Mouse (Mus musculus): ENCODE measurements around the gene Rab5c. TPM values are rescaled to one million over a fixed set of nuclear protein-coding genes. Genes with fewer than 3 reads are reported as not detected.
A peak's percentile ranks its signal among the peaks of the same experiment; 100 is the strongest.

Rab5c gene
- polyA plus RNA-seq, 1 experiment from 2014 or later = 47.1 TPM

DNA sequence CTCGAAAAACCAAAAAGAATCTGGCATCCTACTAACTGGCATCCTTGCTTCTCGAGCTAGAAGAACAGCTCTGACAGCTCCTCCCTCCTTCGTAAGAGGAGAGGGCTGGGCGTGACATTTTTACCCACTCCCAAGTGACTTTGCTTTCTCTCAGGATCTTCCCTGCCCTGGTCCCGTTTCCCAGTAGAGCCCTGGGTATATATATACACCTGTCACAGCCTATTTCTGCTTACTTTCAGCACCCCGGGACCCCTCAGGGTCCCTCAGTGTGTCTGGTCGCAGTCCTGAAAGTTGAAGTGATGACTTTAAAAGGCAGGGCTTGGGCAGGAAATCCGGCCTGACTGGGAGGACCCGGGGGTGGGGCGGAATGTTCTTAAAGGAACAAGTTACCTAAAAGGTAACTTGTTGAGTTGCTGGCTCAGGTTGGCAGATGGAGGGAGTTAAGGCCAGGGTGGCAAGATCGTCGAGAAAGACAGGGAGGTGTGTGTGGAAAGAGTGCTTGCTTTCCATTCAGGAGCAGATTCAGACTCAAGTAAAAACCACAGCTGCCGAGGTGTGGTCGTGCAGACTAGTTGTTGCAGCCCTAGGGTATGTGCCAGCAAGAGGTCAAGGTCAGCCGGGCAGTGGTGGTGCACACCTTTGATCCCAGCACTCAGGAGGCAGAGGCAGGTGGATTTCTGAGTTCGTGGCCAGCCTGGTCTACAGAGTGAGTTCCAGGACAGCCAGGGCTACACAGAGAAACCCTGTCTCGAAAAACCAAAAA, 32.8 kb upstream of the Rab5c start, which contains the start of gene Ghdc:
Ghdc (minus strand) TSS at position 312 of the 763 bp plus-strand sequence.
- 18% methylated on average over 17 of the region's 17 CpGs for WGBS
- ATAC-seq (ENCODE audit: low FRiP score, low TSS enrichment) = peak; percentile 60; the same call in 1 of the 2 replicates
- Histone ChIP-seq H3K27me3 (ENCODE audit: insufficient read depth, low read length) (no peaks in the 10 kb centered on the region), H3K4me1 (ENCODE audit: insufficient read depth, low read length) (peaks cover 5% of the 10 kb centered on the region), H3K4me3 (ENCODE audit: low read length) (peak within 1 kb of the TSS; percentile 64), H3K36me3 (ENCODE audit: insufficient read depth, low read length) (no peaks in the 10 kb centered on the region), H3K9me3 (ENCODE audit: low read length) (no peaks in the 10 kb centered on the region), H3K4me2 (replicated peaks; ENCODE audit: low read depth, low read length) (peak within 1 kb of the TSS; percentile 57), H3K27ac (ENCODE audit: low read length) (no peak within 1 kb of the TSS), H3K9ac (replicated peaks; ENCODE audit: low read length) (peak within 1 kb of the TSS; percentile 74)

DNA sequence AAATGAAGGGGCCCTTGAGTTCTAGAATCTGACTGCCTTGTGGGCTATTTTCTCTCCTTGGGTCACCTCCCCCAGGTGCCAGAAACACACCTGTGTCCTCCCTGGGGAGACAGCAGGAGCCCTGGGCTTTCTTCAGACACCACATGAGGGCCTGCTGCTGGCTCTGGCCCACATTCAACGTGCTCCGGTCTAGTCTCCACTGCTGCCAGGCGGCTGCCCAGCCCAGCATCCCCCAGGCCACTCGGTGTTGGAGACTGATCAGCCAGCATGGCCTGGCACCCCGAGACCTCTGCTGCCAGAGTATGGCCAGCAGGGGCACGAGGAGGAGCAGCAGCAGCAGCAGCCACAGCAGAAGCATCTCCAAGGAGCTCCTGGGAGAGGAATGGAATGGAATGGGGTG, 32.0 kb upstream of the Rab5c start:
- Histone ChIP-seq H3K27me3 (ENCODE audit: insufficient read depth, low read length) (no peaks in the 10 kb centered on the region), H3K9ac (replicated peaks; ENCODE audit: low read length) (peak overlapping the region; percentile 74), H3K9me3 (ENCODE audit: low read length) (no peaks in the 10 kb centered on the region), H3K4me1 (ENCODE audit: insufficient read depth, low read length) (peaks cover 5% of the 10 kb centered on the region), H3K36me3 (ENCODE audit: insufficient read depth, low read length) (no peaks in the 10 kb centered on the region), H3K4me2 (replicated peaks; ENCODE audit: low read depth, low read length) (peak overlapping the region; percentile 57), H3K4me3 (ENCODE audit: low read length) (peak overlapping the region; percentile 64), H3K27ac (ENCODE audit: low read length) (no peak overlapping the region)
- ATAC-seq (ENCODE audit: low FRiP score, low TSS enrichment) = no peak
- 67% methylated on average over 6 of the region's 6 CpGs for WGBS

DNA sequence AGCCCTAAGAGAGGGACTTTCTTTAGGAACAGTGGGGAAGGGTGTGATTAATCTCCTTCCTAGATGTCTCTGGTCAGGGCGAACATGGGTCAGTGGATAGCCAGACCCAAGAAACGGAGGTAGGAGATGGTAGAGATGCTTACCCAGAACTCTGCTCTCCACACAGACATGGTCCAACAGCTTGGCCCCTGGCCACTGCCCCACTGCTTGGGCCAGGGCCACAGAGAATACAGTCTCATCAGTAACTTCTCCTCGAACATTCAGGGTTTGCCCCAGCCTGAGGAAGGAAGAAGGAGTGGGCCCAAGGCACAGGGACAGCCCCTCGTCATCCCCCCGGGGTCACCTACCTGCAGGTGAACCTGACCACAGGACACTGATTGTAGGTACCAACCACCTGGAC, 29.9 kb upstream of the Rab5c start:
- H3K9me3 ChIP-seq (ENCODE audit: low read length) = no peaks in the 10 kb centered on the region
- 82% methylated on average over 5 of the region's 5 CpGs for WGBS
- H3K4me2 ChIP-seq (replicated peaks; ENCODE audit: low read depth, low read length) = no peak overlapping the region
- H3K4me3 ChIP-seq (ENCODE audit: low read length) = no peak overlapping the region
- peaks cover 5% of the 10 kb centered on the region for H3K4me1 ChIP-seq (ENCODE audit: insufficient read depth, low read length)
- no peak overlapping the region for H3K9ac ChIP-seq (replicated peaks; ENCODE audit: low read length)
- H3K27me3 ChIP-seq (ENCODE audit: insufficient read depth, low read length) = 0 out of 2 replicates have a peak, but pooled peaks cover under 1% of the 10 kb centered on the region
- H3K27ac ChIP-seq (ENCODE audit: low read length) = no peak overlapping the region
- ATAC-seq (ENCODE audit: low FRiP score, low TSS enrichment) = no peak
- no peaks in the 10 kb centered on the region for H3K36me3 ChIP-seq (ENCODE audit: insufficient read depth, low read length)

DNA sequence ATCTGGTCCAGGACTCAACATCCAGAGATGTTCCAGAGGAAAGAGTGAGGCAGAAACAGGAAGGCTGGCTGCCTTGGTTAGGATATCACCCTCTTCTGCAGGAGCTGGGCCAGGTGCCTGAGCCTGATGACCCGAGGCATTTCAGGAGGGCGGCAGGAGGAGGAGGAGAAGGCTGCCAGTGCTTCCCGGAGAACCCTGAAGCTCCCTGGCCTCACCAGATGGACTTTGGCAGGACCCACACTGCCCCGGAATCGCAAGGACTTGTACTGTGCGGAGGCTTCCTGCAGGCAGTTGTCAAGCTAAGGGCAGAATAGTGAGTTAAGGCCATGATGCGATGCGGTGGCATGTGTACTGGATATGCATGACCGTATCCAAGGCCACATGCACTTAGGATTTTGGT, 28.7 kb upstream of the Rab5c start:
- H3K36me3 ChIP-seq (ENCODE audit: insufficient read depth, low read length) = no peaks in the 10 kb centered on the region
- no peak overlapping the region for H3K4me2 ChIP-seq (replicated peaks; ENCODE audit: low read depth, low read length)
- WGBS = 78% methylated on average over 9 of the region's 9 CpGs
- H3K27ac ChIP-seq (ENCODE audit: low read length) = no peak overlapping the region
- no peak for ATAC-seq (ENCODE audit: low FRiP score, low TSS enrichment)
- peaks cover 8% of the 10 kb centered on the region for H3K27me3 ChIP-seq (ENCODE audit: insufficient read depth, low read length)
- H3K9me3 ChIP-seq (ENCODE audit: low read length) = no peaks in the 10 kb centered on the region
- no peak overlapping the region for H3K9ac ChIP-seq (replicated peaks; ENCODE audit: low read length)
- H3K4me1 ChIP-seq (ENCODE audit: insufficient read depth, low read length) = peaks cover 7% of the 10 kb centered on the region
- no peak overlapping the region for H3K4me3 ChIP-seq (ENCODE audit: low read length)

DNA sequence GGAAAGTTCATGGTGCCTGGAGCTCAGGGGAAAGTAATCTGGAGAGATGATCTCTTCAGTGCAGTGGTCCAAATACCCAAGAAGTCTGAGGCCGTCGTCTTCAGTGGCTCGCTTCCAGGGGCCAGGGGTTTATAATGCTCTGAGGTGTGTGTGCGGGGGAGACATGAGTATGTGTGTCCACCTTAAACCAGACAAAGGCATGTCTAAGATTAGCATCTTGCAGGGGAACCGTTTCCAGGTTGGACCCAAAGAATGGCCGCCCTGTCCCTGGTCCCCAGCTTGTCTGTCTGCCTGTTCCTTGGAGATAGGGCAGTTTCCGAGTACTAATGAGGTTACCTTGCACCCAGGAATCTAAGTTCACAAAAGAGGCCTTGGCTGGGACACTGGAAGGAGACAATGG, 24.8 kb upstream of the Rab5c start, which contains the start of gene Hcrt:
Hcrt (minus strand) TSS at position 101 of the 400 bp plus-strand sequence.
- Histone ChIP-seq H3K4me1 (ENCODE audit: insufficient read depth, low read length) (peaks cover 12% of the 10 kb centered on the region), H3K9ac (replicated peaks; ENCODE audit: low read length) (peak within 1 kb of the TSS; percentile 59), H3K9me3 (ENCODE audit: low read length) (no peaks in the 10 kb centered on the region), H3K27ac (ENCODE audit: low read length) (no peak within 1 kb of the TSS), H3K4me3 (ENCODE audit: low read length) (peak within 1 kb of the TSS; percentile 53), H3K36me3 (ENCODE audit: insufficient read depth, low read length) (no peaks in the 10 kb centered on the region), H3K4me2 (replicated peaks; ENCODE audit: low read depth, low read length) (peak within 1 kb of the TSS; percentile 83), H3K27me3 (ENCODE audit: insufficient read depth, low read length) (peaks cover 30% of the 10 kb centered on the region)
- WGBS = 77% methylated on average over 7 of the region's 7 CpGs
- no peak for ATAC-seq (ENCODE audit: low FRiP score, low TSS enrichment)

DNA sequence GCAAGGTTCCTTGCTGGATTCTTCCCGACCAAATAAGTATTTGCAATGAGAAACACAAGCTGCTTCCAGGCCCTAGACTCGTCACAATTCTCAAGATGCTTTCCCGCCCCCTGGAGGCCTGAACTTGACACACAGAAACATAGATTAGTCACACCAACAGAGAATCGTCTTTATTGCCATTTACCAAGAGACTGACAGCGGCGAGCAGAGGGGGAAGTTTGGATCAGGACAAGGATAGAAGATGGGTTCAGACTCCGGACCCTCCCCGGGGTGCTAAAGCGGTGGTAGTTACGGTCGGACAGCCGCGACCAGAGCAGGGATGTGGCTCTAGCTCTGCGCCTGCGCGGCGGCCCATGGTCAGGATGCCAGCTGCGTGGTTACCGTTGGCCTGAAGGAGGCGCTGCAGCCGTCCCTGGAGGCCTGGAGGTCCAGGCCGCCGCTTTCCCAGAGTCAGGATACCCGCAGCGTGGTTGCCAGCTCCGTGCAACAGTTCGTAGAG, 23.6 kb upstream of the Rab5c start:
- no peak overlapping the region for H3K27ac ChIP-seq (ENCODE audit: low read length)
- no peaks in the 10 kb centered on the region for H3K9me3 ChIP-seq (ENCODE audit: low read length)
- H3K4me2 ChIP-seq (replicated peaks; ENCODE audit: low read depth, low read length) = peak overlapping the region; percentile 83
- ATAC-seq (ENCODE audit: low FRiP score, low TSS enrichment) = peak; percentile 66
- H3K4me1 ChIP-seq (ENCODE audit: insufficient read depth, low read length) = peaks cover 12% of the 10 kb centered on the region
- peak overlapping the region; percentile 53 for H3K4me3 ChIP-seq (ENCODE audit: low read length)
- H3K9ac ChIP-seq (replicated peaks; ENCODE audit: low read length) = peak overlapping the region; percentile 59
- WGBS = under 1% methylated on average over 27 of the region's 27 CpGs
- peaks cover 30% of the 10 kb centered on the region for H3K27me3 ChIP-seq (ENCODE audit: insufficient read depth, low read length)
- no peaks in the 10 kb centered on the region for H3K36me3 ChIP-seq (ENCODE audit: insufficient read depth, low read length)

DNA sequence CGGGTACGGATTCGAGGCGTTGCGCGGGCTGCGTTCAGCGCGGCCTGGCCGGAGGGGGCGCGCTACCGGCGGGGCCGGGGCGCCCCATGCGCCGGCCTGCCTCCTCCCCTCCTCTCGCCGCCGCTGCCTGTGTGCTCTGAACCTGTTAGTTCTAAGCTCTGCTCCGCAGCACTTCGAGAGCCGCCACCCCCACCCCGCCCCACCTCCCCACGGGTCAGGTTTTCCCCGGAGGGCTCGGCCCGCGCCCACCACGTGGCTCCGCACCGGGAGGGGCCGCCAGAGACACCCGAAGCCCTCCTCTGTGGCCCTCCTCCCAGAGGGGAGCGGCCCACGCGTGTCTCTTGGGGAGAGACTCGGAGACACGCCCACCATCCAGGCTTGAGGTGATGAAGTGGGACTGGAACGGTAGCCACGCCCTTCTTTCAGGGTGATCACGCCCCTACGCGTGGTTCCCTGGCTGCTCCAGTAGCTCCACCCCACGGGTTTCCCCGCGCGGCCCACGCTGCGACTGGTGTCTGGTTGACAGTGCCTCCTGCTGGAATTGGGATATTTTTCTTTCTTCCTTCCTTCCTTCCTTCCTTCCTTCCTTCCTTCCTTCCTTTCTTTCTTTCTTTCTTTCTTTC, 21.7 kb upstream of the Rab5c start, which contains the start of gene Kcnh4:
Kcnh4 (minus strand) TSS at position 332 of the 623 bp plus-strand sequence.
- H3K4me1 ChIP-seq (ENCODE audit: insufficient read depth, low read length) = peaks cover 12% of the 10 kb centered on the region
- WGBS = 2% methylated on average over 46 of the region's 51 CpGs
- no peak for ATAC-seq (ENCODE audit: low FRiP score, low TSS enrichment)

DNA sequence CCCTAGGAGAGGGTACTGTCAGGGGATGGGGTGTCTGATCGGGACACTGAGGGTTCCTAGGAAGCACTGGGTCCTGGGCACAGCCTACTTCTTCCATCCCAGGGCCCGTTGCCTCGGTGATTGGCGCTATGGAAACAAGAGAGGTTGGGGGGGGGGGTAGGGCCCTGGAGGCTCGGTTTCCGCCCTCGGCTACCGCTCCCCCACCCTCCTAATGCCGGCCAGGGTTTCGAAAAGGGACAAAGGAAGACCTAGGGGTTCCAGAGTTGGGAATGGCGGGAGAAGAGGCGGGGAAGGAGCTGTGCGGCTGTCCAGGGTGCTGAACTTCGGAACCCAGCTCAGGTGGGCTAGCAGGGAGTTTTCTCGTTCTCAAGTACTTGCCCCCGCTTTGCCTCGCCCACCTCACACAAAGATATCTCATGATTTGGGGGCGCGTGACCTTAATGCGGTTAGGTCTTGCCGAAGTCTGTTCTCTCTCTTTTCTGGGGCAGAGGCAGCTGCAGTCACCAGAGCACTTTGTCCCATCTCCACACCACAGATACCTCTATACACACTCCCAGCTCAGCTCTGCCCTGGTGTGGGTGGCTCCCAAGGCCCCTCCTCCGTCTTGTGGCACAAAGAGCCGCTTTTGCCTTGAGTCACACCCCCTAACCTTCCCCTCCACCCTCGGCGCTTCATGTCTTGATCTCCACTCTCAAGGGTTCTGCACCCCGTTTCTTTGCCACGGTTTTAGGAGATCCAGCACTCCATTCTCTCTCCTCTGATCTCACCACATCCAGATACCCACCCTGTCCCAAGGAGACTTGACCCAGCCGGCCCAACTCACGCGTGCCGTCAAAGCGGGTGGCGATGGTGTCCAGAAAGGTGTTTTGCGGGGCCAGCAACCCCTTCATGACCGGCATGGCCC, 20.9 kb upstream of the Rab5c start:
- no peaks in the 10 kb centered on the region for H3K36me3 ChIP-seq (ENCODE audit: insufficient read depth, low read length)
- peak overlapping the region; percentile 32; the same call in 1 of the 2 replicates for H3K4me3 ChIP-seq (ENCODE audit: low read length)
- H3K4me2 ChIP-seq (replicated peaks; ENCODE audit: low read depth, low read length) = peak overlapping the region; percentile 59
- WGBS = 2% methylated on average over 34 of the region's 35 CpGs
- 0 out of 2 replicates have a peak, but pooled peaks have one; percentile 11 for ATAC-seq (ENCODE audit: low FRiP score, low TSS enrichment)
- H3K9me3 ChIP-seq (ENCODE audit: low read length) = no peaks in the 10 kb centered on the region
- peaks cover 12% of the 10 kb centered on the region for H3K4me1 ChIP-seq (ENCODE audit: insufficient read depth, low read length)
- H3K27me3 ChIP-seq (ENCODE audit: insufficient read depth, low read length) = peaks cover 30% of the 10 kb centered on the region
- H3K27ac ChIP-seq (ENCODE audit: low read length) = no peak overlapping the region
- no peak overlapping the region for H3K9ac ChIP-seq (replicated peaks; ENCODE audit: low read length)

More for the DNA sequence above, 21.7 kb upstream of the Rab5c start, which contains the start of gene Kcnh4:
- Histone ChIP-seq H3K27me3 (ENCODE audit: insufficient read depth, low read length) (peaks cover 30% of the 10 kb centered on the region), H3K36me3 (ENCODE audit: insufficient read depth, low read length) (no peaks in the 10 kb centered on the region), H3K4me2 (replicated peaks; ENCODE audit: low read depth, low read length) (peak within 1 kb of the TSS; percentile 59), H3K9me3 (ENCODE audit: low read length) (no peaks in the 10 kb centered on the region), H3K9ac (replicated peaks; ENCODE audit: low read length) (no peak within 1 kb of the TSS), H3K27ac (ENCODE audit: low read length) (no peak within 1 kb of the TSS), H3K4me3 (ENCODE audit: low read length) (peak within 1 kb of the TSS; percentile 32)

DNA sequence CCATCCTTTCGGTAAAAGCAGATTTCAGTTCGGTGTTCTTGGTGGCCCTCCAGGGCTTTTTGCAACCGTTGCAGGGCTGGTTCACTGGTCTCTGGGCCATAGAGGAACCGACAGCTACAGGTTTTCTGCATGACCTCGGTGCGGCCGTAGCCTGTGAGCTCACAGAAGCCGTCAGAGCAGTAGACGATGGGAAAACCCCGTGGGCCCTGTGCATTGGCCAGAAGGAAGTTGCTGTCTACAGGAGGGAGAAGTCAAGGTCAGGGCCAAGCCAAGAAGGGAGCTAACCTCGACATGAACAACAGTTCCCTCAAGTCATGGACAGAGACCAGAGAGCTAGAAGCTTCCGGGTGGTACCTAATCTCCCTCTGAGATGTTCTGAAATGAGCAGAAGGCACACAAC, 19.6 kb upstream of the Rab5c start:
- H3K27ac ChIP-seq (ENCODE audit: low read length) = no peak overlapping the region
- peaks cover 12% of the 10 kb centered on the region for H3K4me1 ChIP-seq (ENCODE audit: insufficient read depth, low read length)
- no peak overlapping the region for H3K9ac ChIP-seq (replicated peaks; ENCODE audit: low read length)
- H3K4me3 ChIP-seq (ENCODE audit: low read length) = no peak overlapping the region
- ATAC-seq (ENCODE audit: low FRiP score, low TSS enrichment) = no peak
- no peaks in the 10 kb centered on the region for H3K9me3 ChIP-seq (ENCODE audit: low read length)
- no peak overlapping the region for H3K4me2 ChIP-seq (replicated peaks; ENCODE audit: low read depth, low read length)
- 83% methylated on average over 12 of the region's 12 CpGs for WGBS
- H3K36me3 ChIP-seq (ENCODE audit: insufficient read depth, low read length) = no peaks in the 10 kb centered on the region
- peaks cover 27% of the 10 kb centered on the region for H3K27me3 ChIP-seq (ENCODE audit: insufficient read depth, low read length)
